Mouse (Mus musculus) gastrocnemius, postnatal 10 days (tissue): ENCODE measurements at regions not wholly inside any gene's neighbourhood (a gene's known extent, or its start where the extent isn't known, plus 50 kb on each side); places are given as distances from the start of the nearest gene placed in this dataset.
"Not testable (repeated sequence)": the region's sequence is repeated elsewhere in the genome, so short reads cannot be mapped to it uniquely, and the experiment has no call there.

ENCODE experiments used
- DNase-seq: peaks from one replicate; pipeline ENCODE4 v3.0.0; 2021; ENCODE audit warnings: mixed read lengths

- DNase-seq, result no peak
Observed at GRCm38 (mm10) chr10:118603857-118604414, 163.1 kb downstream of the Ifng start.

- DNase-seq, result no peak
Observed at GRCm38 (mm10) chr10:118605156-118605821, 164.4 kb downstream of the Ifng start.

- no peak for DNase-seq
Observed at GRCm38 (mm10) chr10:118607418-118607817, 166.6 kb downstream of the Ifng start.

- DNase-seq, result no peak
Observed at GRCm38 (mm10) chr10:118608376-118609145, 167.7 kb downstream of the Ifng start.

- DNase-seq, result no peak
Observed at GRCm38 (mm10) chr10:118609157-118609556, 168.3 kb downstream of the Ifng start.

DNA sequence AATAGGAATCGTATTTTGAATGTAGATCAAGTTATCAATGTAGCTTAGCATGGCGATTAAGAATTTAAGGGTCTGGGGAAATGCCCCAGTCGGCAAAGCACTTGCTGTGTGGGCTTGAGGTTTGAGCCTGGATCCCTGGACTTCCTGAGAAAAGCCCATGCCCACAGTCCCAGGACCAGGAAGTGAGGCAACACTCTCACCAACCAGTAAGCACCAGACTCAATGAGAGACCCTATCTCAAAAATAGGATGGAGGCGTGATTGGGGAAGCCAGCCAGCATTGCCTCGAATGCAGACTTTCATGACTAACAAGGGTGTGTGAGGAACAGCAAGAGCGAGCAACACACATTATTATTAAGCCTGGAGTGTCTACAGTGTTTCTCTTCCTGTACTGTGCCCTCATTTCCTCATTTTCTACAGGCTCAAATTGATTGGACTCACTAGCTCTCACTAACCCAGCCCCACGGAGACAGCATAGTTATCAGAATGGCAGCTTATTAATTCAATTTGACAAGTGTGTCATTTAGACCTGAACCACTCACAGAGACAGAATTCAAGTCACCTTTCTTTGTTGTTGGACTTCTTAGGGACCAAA is 170.1 kb downstream of the Ifng start:
- DNase-seq, result no peak

GRCm38 (mm10) chr10:118612091-118612490 is 171.2 kb downstream of the Ifng start:
- no peak for DNase-seq

GRCm38 (mm10) chr10:118613056-118613695 is 172.3 kb downstream of the Ifng start:
- no peak for DNase-seq

- DNase-seq, result no peak
Observed at GRCm38 (mm10) chr10:118614251-118614865, 173.5 kb downstream of the Ifng start.

GRCm38 (mm10) chr10:118615131-118616020 is 174.5 kb downstream of the Ifng start:
- DNase-seq, result no peak

DNA sequence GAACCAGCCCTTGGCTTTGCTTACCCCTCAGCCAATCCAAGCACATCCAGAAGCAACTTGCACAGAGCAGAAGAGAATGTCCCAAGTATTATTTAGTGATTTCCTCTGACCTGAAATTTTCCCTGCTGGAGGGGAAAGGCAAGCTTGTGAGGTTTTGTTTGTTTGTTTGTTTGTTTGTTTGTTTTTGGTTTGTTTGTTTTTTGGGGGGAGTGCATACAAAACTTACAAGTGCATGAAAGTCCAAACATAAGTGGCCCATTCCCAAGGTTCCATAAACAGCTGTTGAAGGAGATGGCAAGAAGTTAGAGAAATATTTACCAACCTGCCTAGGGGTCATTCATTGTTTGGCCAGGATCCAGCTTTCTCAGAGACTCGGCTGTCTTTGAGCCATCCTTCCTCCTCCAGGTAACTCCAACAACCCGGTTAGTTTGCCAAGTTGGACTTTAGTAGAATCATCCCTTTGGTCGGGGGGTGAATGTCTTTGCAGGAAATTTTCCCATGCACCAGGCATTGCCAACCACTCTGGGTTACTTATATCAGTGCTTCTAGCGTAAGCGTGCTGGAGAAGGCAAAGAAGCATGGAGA is 175.3 kb downstream of the Ifng start:
- DNase-seq, result no peak

GRCm38 (mm10) chr10:118617291-118618044 is 176.6 kb downstream of the Ifng start:
- no peak for DNase-seq

GRCm38 (mm10) chr10:118618251-118618650 is 177.4 kb downstream of the Ifng start:
- DNase-seq, result not testable (repeated sequence)

GRCm38 (mm10) chr10:118618766-118619600 is 178.1 kb downstream of the Ifng start:
- DNase-seq, result no peak

GRCm38 (mm10) chr10:118619601-118620000 is 178.8 kb downstream of the Ifng start:
- DNase-seq, result no peak

DNA sequence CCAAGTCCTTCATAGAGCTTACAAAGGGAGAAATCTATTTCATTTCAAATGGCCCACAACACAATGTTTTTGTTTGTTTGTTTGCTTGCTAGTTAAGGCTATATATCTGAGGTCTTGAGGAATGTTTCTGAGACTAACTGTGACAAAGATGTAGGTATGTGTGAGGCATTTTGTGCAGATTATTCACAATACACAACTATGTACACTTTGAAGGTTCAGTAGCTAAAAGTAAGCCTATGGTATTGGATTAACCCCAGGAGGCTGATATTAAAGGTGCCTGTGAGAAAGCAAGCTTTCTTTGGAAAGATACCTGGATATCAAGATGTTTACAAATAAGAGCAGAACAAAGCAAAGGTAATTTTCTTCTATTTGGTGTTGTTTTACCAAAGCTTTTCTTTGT is 179.8 kb downstream of the Ifng start:
- no peak for DNase-seq

GRCm38 (mm10) chr10:118621546-118621945 is 180.7 kb downstream of the Ifng start:
- DNase-seq, result no peak

GRCm38 (mm10) chr10:118622131-118622530 is 181.3 kb downstream of the Ifng start:
- DNase-seq, result no peak

DNA sequence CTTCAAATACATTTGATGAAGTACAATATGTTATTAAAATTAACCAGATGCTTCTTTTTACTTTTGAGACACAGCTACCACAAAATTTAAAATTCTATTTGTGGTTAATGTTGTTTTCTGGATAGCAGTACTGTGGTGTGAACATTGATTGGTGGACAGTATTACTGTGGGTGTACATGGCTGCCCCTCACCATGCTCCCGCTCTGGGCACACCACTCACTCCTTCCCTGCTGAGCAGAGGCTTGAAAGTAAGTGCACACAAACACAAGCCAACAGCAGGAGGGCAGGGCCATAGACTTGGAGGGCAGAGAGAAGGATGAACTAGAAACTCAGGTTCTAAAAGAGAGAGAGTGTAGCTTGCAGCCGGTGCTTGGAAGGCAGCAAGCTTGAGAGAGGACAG is 182.1 kb downstream of the Ifng start:
- no peak for DNase-seq
